Mouse (Mus musculus): ENCODE results near the gene 1700001J03Rik. TPM values are rescaled to one million over a fixed set of nuclear protein-coding genes. Genes with fewer than 3 reads are reported as not detected.
A peak's percentile ranks its signal among the peaks of the same experiment; 100 is the strongest.
"Not testable (repeated sequence)": the region's sequence is repeated elsewhere in the genome, so short reads cannot be mapped to it uniquely, and the experiment has no call there.

Gene 1700001J03Rik
- polyA plus RNA-seq (2012; rRNA removed), result 0.76 and 1.3 TPM in 2 replicates

DNA sequence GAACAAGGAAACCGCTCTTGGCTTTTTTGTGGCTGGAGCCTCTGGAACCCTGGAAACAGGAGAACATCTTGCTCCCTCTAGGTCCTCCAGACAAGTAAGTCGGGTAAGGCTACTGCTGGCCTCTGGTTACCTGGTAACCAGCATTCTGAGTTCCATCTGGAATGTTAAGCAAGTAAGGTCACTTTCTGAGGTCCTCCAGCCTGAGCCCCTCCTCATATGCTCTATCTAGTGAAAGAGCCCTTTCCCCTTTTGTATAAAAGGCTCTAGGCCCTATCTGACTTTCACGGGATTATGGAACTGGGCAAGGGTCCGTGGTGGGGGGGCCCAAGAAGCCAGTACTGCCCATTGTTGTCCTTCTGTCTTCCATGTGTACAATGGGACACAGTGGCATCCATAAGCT is at the start of gene 1700001J03Rik:
Gene 1700001J03Rik (minus strand): TSS at position 101 of the 400 bp plus-strand sequence.
- not testable (repeated sequence) for DNase-seq (ENCODE audit: extremely low spot score in 1 of 2, low spot score in 1 of 2)

DNA sequence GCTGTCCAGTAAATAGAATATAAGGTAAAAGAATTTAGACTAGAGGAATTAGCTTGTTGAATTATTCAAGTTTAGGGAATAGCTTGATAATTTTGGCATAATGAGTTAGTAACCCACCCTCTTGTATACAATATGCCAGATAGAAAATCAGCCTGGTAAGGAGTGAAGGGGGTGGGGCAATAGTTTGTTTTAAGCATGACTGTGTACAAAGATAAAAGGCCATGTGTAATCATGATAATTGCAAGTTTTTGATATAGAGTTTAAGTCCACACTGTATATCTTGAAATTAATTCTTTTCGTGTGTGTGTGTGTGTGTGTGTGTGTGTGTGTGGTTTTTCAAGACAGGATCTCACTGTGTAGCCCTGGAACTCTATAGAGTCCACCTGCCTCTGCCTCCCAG is 49.2 kb upstream of the 1700001J03Rik start:
- DNase-seq (ENCODE audit: extremely low spot score in 1 of 2, low spot score in 1 of 2), result no peak

DNA sequence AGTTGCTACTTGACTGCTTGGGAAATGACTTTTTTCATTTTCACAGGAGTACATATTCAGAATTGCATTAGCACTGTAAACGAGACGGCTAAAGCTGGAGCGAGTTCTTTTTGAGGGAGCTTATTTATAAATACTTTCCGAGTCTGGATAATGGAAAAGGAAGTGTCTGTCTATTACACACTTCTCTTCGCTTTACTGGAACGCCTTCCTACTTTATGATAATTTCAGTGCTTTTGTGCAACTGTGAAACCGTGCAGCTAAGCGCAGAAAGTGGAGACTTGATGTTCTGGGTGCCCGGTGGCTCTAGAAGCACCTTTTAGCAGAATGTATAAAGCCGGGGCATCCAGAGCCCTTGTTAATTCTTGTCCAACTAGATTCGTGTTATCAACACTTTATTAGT is 47.7 kb upstream of the 1700001J03Rik start:
- no peak for DNase-seq (ENCODE audit: extremely low spot score in 1 of 2, low spot score in 1 of 2)

DNA sequence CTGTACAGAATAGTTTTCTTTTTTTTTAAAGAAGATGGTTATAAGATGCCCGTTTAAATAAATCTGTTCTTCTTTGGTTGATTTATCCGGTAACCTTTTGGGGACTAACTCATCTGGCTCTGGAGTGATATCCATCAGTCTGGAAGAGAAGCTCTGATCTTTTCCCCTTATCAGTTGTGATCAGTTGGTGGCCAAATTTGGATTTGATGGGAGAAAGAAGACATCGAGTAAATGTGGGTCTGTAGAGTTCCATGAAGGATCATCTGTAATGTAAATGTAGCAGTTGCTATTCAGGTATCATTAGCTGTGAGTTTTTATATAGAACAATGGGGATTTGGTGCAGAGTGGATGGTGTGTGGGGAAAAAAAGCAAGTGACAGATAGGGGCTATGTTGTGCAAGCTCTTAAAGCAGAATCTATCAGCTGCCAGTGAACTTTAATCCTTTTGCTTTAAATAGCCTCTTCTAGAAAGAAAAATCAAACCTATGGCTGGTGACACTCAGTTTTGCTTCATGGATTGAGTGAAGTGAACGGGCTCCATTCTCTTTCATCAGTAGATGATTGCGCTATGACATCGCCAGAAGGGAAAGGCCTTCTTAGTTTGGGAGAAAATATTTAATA is 47.1 kb upstream of the 1700001J03Rik start:
- no peak for DNase-seq (ENCODE audit: extremely low spot score in 1 of 2, low spot score in 1 of 2)

GRCm38 (mm10) chr5:146231655-146231996 is 46.5 kb upstream of the 1700001J03Rik start:
- DNase-seq (ENCODE audit: extremely low spot score in 1 of 2, low spot score in 1 of 2), result peak in 1 of 2 experiments; percentile 23

DNA sequence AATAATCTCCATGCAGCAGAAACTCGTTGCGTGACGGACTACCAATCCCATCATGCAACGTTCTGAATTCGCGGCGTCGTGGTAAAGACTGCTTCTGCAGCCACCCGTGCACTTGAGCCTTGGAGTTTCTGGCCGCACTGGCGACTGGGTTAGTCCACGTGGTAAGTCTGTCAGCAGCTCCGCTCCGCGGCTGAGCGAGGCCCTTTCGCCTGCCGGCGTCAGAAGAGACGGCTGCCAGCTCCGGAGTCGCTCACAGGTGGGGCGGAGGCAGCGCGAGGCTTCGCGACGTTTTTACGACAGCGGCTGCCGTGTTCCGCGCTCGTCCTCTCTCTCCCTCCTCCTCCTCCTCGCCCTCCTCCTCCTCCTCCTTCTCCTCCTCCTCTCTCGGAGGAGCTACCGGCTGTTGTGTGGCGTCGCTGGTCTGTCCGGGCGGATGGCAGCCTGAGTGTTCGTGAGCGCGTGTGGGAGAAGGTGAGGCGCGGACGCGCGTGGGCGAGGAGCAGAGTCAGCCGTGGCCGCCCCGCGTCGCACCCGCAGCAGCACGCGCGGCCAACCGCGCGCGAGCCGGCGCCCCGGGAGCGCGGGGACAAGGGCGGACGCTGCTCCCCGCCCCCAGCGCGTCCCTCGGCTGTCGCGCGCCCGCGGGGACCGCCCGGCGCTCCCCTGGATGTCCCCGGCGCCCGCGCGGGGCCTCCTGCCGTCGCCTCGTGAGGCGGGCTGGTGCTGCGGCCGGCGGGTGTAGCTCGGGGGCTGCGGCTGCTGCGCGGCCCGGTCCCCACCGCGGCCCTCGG is 46.0 kb upstream of the 1700001J03Rik start, which contains the start of gene Cdk8:
Gene Cdk8 (plus strand): TSS at position 367 of the 791 bp plus-strand sequence.
- peak; percentile 92 for DNase-seq (ENCODE audit: extremely low spot score in 1 of 2, low spot score in 1 of 2)

- no peak for DNase-seq (ENCODE audit: extremely low spot score in 1 of 2, low spot score in 1 of 2)
These were observed 45.0 kb upstream of the 1700001J03Rik start for GRCm38 (mm10) chr5:146229869-146230650.

GRCm38 (mm10) chr5:146227496-146227895 is 42.4 kb upstream of the 1700001J03Rik start:
- DNase-seq (ENCODE audit: extremely low spot score in 1 of 2, low spot score in 1 of 2), result no peak

DNA sequence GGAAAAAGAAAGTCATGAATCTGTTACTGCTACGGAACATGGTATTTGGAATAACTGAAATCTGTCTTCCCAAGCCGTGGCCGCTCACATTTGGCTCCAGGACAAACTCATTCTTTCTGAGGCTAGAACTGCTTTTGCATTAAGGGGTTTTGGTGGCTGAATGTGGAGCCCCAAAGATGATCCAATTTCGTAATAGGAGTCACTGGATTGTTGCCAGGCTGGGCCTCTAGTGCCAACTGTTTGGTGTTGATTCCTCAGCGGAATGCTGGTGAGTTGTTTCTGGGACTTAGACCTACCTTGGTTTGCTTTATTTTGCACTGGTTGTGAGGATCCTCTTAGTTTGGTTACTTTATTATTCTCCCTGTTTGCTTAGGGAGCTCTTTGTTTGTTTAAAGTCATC is 38.7 kb upstream of the 1700001J03Rik start:
- no peak for DNase-seq (ENCODE audit: extremely low spot score in 1 of 2, low spot score in 1 of 2)

- peak in 1 of 2 experiments; percentile 11 for DNase-seq (ENCODE audit: extremely low spot score in 1 of 2, low spot score in 1 of 2)
These were observed 36.6 kb upstream of the 1700001J03Rik start for GRCm38 (mm10) chr5:146221722-146222121.

DNA sequence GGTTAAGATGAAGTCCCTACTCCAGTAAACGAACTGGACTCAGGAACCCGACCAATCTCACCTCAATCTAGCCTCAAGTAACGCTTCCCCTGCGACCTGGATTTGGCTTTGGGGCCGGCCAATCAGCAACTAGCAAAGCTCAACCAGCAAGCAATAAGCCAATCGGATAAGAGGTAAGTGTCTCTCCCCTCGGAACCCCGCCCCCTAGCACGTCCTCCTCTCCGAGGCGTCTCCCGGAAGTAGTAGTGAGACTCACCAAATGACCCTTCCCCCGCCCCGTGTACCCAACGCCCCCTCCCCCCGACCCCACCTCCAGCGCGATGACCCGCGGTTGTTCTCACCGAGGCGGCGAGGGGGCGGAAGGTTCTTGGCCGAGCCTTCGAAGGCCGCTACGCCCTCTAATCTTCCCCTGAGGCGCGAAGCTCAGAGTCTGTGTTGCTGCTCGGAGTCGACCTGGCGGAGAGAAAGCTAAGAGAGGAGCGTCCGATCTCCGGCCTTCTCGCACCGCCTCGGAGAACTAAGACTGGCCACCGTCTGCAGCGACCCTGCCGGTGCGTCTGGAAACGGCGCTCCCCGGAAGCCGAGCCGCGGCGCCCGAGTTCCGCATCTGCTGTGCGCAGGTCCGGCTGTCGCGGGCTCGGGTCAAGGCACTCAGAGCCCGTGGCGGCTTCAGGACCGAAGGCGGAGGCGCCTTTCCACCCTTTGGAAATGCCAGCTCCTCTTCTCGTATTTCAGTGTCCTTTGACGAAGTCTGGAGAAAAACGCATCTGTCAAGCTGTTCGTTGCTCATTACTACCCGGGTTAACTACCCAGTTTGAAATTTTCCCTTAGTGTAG is 36.0 kb upstream of the 1700001J03Rik start, which contains the start of gene Rnf6:
Gene Rnf6 (minus strand): TSS at position 677 of the 836 bp plus-strand sequence.
- peak; percentile 94 to 95 for DNase-seq (ENCODE audit: extremely low spot score in 1 of 2, low spot score in 1 of 2)

GRCm38 (mm10) chr5:146220501-146220878 is 35.4 kb upstream of the 1700001J03Rik start:
- no peak for DNase-seq (ENCODE audit: extremely low spot score in 1 of 2, low spot score in 1 of 2)

- DNase-seq (ENCODE audit: extremely low spot score in 1 of 2, low spot score in 1 of 2), result no peak
These were observed 20.4 kb upstream of the 1700001J03Rik start for GRCm38 (mm10) chr5:146205537-146205936.

DNA sequence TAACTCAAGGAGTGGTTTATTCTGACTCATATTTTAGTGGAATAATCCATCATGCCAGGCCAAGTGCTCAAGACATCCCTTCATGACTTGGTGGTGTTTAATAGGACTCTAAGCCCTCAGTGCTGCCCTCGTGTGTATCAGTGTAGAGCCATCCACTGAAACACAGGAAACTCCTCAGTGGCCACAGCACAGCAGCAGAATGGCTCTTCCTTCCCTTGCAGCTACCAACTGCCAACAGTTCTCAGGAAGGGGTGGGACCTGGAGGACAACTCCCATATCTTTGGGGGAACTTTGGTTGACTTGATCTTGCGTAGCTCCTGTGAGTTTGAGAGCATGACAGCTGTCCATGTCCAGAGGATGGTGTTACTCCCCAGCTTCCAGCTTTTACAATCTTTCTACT is 18.8 kb upstream of the 1700001J03Rik start:
- no peak for DNase-seq (ENCODE audit: extremely low spot score in 1 of 2, low spot score in 1 of 2)

- no peak for DNase-seq (ENCODE audit: extremely low spot score in 1 of 2, low spot score in 1 of 2)
These were observed 15.5 kb upstream of the 1700001J03Rik start for GRCm38 (mm10) chr5:146200580-146200979.

- DNase-seq (ENCODE audit: extremely low spot score in 1 of 2, low spot score in 1 of 2), result no peak
These were observed 14.4 kb upstream of the 1700001J03Rik start for GRCm38 (mm10) chr5:146199540-146199939.

DNA sequence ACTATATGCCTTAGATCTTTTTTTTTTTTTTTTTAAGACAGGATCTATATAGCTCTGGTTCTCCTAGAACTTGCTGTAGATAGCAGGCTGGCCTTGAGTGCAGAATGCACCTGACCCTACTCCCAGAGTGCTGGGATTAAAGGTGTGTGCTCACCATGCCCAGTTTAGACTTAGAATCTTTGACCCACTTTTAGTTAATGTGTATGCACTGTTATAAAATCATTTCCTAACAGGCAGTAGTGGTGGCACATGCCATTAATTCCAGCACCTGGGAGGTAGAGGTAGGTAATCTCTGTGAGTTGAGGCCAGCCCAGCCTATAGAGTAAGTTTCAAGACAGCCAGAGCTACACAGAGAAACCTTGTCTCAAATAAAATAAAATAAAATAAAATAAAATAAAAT is 14.0 kb upstream of the 1700001J03Rik start:
- no peak for DNase-seq (ENCODE audit: extremely low spot score in 1 of 2, low spot score in 1 of 2)

- no peak for DNase-seq (ENCODE audit: extremely low spot score in 1 of 2, low spot score in 1 of 2)
These were observed 8.3 kb upstream of the 1700001J03Rik start for GRCm38 (mm10) chr5:146193360-146193759.

- DNase-seq (ENCODE audit: extremely low spot score in 1 of 2, low spot score in 1 of 2), result no peak
These were observed 5.6 kb upstream of the 1700001J03Rik start for GRCm38 (mm10) chr5:146190501-146191269.
